Mouse (Mus musculus) right cerebral cortex, adult 18-20 months (tissue): Measurements from ENCODE around the gene Sp140.
"Not testable (repeated sequence)": the region's sequence is repeated elsewhere in the genome, so short reads cannot be mapped to it uniquely, and the experiment has no call there.

Source experiments
- DNase-seq: peaks from one replicate; pipeline ENCODE4 v3.0.0; 2022; ENCODE audit warnings: mixed read lengths

Sp140 gene

DNA sequence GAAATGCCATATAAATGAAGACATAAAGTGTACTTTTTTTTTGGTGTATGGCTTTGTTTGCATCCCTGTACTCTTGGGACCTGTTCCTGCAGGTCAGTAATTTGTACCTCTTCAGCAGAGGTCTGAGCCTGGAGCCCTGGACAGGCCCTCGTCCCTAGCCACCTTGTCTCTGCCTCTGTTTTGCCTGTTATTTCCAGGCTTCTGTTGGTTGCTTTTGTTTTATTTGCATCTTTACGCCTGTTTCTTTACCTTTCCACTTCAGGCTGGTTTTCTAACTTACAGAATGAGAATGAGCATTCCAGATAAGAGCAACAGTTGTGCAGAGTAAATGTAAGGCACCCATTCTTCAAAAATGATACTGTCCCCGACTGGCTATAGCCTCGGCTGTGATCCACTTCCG is at the start of gene Sp140:
Sp140 (plus strand) TSS at position 301 of the 400 bp plus-strand sequence.
- DNase-seq, result not testable (repeated sequence)

DNA sequence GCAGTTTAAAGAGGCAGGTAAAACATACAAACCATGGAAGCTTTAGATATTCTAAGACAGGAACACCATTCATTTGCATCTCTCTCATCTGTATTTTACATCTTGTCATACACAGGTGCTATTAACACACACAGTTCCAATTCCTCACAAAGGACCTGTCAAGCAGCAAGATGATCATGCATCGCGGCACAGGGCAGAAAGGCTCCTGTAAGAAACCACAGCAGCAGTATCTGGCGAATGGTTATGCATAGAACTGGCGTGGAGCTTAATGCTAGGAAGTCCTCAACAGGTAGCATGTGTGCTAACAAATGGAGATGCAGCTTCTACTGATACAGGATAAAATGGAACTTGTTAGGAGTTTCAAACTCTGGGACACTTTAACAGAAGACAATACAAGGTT is 44.9 kb upstream of the Sp140 start:
- DNase-seq, result peak; percentile 4

DNA sequence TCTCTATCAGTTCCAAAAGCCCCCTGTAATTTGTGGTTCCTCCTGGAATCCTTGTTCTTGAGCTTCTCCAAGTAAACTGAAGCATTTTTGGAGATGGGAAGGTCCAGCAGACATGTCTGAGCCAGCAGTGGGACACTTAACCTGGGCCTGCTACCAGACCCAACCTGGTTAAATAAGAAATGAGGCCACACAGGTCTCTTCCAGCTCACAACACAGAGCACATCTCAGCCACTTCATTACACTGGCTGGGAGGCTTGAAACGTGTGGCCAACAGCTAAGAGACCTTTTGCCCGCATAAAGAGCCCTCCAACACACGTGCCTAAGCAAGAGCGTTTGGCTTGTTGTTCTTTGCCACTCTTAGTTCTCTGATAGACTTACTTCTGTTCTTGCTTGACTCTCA is 26.6 kb upstream of the Sp140 start:
- DNase-seq, result not testable (repeated sequence)

DNA sequence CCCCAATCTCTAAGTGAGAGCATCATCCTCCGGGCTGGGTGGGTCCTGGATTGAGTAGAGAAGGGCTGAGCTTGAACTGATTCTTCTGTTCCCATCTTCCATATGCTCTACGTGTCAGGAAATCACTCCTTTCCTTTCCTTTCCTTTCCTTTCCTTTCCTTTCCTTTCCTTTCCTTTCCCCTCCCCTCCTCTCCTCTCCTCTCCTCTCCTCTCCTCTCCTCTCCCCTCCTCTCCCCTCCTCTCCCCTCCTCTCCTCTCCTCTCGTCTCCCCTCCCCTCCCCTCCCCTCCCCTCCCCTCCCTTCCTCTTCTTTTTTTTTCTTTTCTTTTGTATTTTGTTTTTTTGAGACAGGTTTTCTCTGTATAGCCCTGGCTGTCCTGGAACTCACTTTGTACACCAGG is 24.8 kb upstream of the Sp140 start, which contains the start of gene G530012D18Rik:
G530012D18Rik (plus strand) TSS at position 301 of the 400 bp plus-strand sequence.
- not testable (repeated sequence) for DNase-seq

DNA sequence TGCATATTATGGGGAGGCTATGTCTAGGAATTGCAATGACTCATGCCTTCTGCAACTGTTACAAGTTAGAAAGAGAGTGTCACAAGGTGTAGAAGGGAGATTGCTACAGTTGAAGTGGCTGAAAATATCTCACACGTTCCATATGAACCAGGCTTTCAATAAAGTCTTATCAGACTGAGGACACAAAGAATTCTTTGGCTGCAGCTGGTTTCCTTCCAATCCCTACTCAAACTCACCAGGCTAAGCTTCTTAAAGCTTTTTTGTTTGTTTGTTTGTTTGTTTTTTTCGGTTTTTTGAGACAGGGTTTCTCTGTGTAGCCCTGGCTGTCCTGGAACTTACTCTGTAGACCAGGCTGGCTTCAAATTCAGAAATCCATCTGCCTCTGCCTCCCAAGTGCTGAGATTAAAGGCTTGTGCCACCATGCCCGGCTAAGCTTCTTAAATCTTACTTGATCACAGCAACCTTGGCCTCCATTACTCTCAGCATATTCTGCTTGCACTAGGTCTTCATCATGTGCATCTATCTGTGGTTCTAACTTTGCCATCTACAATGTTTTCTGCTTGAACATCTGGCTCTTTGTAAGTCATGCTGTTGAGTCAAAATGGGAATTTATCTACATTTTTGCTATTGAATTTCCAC is 21.7 kb upstream of the Sp140 start:
- not testable (repeated sequence) for DNase-seq

DNA sequence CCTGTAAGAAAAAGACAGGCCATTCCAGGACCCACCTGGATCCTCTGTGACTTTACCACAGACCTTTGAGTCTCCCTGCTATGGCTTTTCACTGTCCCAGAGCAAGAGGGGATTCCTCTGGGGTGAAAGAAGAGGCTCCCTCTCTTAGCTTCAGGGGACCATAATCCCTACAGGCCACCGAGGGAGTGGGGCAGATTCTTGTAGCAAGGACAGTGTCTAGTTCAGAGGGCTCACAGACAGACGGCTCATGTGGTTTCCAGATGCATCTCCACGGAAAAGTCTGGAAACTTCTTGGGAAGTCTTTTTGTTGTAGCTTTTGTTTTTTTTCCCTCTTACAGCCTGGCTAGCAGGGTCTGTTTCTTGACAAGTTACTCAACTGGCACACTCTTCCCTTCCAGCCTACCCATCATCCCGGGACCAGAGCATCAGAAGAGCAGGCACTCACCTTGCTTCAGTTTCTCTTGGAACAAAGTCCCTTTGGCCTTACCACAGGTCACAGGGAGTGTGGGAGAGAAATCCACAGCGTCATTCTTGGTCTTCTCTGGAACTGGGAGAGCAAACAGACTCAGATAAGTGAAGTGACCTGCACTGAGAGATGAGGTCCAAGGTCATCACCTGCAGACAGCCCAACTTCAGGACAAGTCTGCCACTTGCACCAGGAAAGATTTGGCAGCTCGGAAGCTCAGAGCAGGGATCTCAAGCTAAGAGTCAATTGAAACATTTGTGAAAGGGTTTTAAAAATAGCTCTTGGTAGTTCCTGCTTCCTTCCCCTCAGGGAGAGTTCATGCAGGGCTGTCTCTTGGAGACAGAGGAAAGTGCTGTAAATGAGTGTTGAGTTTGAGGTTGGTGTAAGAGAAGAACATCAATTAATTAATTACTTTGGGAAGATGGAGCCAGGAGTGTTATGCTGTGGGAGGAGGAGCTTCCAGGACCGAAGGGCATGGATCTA is 20.7 kb upstream of the Sp140 start:
- not testable (repeated sequence) for DNase-seq

DNA sequence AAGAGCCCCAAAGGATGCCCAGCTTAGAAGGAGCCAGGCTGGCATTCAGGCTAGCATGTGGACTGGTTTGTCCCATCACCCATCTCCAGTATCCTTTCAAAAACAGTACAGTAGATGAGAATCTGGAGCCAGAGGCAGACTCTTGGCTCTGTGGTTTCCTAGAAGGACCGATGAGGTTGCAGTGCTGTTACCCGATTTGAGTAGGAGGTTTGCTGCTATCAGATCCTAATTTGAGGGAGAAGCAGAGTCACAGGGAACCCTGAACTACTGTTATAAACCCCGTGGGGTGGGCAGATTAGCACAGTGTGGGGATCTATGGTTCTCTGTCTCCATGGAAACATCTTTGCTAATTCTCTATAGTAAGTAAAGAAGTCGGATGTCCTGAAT is 20.0 kb upstream of the Sp140 start:
- not testable (repeated sequence) for DNase-seq

DNA sequence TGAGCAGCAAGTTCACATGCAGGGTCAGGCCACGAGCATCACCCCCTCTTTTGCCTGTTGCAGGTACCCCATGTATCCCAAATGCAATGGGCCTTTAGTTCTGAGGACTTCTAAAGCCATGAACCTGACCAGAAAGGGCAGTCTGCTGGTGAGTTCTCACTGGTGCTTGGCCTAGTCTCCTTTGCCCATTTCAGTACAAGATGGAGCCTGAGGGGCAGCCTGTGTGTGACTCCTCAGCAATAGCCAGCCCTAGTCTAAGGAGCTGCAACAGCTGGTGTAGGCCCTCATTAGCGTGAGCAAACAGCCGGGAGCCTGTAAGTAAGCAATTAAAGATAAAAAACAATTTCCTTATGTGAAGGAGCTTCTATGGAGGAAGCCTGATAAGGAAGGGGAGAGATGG is 19.6 kb upstream of the Sp140 start:
- not testable (repeated sequence) for DNase-seq

DNA sequence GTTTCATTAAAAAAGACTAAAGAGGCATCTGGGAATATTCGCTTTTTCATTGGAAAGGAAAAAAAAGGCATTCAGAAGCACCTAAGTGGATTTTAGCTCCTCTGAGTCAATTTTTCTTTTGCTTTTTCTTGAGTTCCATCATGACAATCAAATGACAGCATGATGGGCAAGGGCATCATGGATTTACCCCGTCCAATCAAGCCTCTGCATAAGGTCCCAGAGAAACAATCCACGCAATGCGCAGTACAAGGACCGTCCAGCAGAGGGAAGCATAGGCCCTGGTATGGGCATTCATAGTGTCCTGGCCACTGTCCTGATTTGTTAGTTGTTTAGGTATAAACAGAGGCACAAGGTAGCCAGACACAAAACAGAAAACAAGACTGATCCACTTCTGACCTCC is 18.7 kb upstream of the Sp140 start:
- DNase-seq, result not testable (repeated sequence)

DNA sequence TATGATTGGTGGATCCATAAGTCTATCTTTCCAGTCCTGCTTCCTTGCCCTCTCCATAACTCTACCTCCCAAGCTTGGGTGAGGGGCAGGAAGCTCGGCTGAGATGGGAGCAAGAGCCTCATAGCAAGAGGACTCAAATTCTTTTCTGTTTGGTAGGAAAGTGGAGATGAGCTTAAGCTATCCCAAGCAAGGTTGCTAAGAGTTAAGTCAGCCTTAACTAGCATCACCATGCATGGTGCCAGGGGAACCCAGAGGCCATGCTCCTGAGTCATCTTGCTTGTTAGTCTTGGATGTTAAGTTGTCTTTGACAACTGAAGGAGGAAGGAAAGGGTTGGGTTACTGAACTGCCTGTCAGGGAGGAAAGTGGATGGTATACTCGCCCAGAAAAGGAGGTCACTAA is 11.5 kb upstream of the Sp140 start:
- not testable (repeated sequence) for DNase-seq

DNA sequence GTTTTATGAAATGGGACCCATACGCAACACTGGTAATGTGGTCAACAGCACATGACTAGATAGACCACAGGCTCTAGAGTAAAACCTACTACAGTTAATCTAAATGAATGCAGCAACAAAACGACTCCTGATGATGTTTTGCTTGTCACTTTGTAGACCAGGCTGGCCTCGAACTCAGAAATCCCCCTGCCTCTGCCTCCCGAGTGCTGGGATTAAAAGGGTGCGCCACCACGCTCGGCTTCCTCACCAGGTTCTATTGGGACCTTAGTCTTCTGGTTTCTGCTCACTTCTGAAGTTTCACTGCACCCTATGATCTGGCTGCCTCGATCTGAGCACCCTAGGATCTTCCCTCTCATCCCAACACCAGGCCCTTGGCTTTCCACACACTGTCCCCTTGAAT is 7.7 kb upstream of the Sp140 start:
- not testable (repeated sequence) for DNase-seq

DNA sequence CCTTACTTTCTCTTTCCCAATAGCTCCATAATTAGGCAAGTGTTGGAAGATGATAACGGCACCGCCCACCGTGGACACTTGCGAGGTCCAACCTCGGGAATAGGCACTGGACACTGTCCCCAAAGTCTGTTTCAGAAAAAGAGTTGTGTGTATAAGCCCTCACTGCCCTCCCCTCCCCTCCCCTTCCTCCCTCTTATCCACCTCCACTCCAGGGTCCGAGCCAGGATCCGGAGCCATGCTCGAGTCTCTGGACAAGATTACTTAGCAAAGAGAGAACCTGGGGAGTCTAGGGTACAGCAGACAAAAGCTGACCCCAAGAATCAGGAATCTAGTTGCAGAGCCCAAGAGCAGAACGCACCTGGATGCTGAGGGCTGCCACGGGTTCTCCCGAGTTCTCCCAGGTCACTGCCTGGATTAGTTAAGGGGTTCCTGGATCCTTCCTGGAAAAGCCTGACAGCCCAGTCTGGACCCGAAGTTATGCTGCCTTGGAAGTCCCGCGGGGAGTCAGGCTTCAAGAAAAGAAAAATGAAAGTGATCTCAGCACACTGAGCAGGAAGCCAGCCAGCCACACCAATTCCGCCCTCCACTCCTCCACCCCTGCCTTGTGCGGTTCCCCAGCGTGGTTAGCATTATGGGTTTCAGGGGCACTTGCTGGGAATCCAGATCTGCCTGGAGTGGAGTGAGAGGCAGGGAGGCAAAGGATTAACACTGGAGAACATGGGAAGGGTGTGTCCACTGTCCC is 1.7 kb upstream of the Sp140 start, which contains the start of gene Sp110:
Sp110 (minus strand) TSS at position 547 of the 742 bp plus-strand sequence.
- not testable (repeated sequence) for DNase-seq

DNA sequence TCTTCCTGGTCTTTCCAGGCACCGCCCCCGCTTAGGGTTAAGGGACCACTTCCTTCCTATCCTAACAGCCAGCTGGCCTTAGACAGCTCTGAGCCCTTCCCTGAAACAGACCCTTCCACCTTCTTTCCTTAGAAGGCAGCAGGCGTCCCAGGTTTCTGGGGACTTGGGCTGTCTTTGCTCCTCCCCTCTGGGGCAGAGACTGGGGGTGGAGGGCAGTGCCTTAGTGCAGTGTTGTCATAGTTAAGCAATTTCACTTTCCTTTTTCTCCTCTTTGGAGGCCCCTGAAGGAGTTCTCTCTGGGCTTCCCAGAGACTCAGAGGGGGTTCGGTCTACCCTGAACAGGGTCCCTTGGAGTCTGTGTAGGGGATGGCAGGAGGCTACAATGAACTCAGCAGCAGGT is 616 bp downstream of the Sp140 start:
- DNase-seq, result not testable (repeated sequence)

DNA sequence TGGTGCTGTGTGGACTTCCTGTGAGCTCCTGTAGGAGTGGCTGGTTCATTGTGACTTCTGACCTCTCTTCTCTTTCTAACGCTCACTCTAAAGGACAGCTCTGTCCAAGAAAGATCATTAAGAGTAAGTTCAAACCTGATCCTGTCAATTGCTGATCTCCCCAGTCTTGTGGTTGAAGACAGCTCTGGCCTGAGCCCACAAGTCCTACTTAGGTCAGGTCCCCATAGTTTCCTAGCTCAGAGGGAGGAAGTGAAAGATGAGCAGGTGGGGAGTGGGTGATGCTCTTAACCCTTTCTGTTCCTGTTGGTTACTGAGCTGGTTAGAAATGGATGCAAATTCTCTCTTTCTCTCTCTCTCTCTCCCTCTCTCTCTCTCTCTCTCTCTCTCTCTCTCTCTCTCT is 4.2 kb downstream of the Sp140 start:
- DNase-seq, result not testable (repeated sequence)

DNA sequence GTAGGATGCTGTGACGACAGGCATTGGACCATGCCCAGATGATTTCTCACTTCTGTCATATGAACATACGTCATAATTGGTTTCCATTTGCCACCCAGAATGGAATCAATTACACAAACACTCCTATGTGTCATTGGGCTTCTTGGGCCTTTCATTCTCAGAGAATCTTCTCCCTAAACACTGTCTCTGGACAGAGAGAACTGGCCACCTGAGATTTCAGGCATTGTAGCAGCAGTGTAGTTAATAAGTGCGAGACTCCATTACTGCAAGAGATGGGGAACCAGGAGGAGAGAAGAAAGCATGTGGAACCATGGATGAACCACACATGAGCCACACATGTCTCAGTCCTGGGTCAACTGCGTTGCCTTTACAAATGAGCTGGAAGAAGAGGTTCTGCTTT is 8.2 kb downstream of the Sp140 start:
- not testable (repeated sequence) for DNase-seq

DNA sequence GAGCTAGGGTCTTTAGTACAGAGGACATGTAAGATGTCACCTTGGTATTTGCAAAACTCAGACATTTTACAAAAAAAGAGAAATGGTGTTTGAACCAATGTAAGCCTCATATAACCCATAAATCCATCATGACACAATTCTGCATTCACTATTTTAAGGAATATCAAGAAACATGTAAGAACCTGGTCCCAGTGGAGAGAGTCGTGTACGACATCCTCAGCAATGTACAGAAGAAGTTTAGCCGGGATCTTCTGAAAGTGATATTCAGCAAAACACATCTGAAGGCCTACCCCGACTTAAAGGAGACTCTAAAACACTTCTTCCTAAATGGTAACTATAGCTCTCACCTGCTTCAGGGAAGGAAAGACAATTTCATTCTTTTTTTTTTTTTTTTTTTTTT is 10.4 kb downstream of the Sp140 start:
- DNase-seq, result not testable (repeated sequence)

DNA sequence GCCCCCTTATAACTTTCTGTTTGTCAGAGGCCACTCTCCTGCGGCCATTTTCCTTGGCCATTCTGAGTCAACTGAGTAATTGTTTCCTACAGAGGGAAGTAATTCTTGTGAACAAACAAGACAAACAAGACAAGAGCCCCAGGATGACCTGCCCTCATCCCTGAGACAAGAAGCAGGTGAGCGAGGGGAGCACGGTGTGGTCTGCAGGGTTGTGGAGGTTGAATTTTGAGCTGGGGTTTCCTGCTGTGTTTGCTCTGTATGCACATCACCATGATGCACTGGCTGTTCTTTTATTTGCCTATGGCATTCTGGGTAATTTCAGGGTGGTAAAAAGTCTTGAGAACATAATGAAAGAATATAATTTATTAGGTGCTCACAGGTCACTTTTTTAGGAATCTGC is 14.9 kb downstream of the Sp140 start:
- DNase-seq, result not testable (repeated sequence)

DNA sequence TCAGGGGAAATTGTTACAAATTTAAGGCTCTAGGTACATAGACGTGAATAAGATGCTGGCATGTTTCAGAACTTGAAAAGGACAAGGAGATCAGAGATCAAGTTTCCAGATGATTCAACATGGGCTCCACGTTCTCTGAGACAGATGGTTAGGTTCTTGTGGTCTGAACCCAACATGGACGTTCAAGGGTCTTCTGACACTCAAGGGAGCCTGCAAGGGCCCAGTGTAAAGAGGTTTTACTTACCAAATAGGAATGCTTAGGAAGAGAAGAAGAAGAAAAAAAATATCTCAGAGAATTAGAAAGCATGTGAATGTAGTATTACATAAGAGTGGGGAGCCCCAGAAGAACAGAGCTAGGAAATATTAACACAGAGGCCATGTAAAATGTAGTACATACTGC is 15.6 kb downstream of the Sp140 start:
- not testable (repeated sequence) for DNase-seq

DNA sequence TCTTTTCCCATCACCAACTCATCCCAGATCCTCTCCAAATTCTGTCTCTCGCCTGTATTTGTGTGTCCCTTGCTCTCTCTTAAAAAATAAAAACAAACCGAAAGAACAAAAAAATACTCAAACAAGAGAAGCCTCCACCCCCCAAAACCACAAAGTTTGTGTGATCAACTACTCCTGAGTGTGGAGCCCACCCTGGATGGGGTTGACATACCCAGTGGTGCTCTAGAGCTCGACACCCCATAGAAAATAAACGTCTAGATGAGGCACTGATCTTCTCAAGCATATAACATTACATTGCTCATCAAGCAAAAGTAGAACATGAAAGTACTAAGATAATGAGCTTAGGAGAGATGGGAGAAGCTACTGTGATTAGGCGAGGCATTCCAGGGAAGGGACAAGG is 17.0 kb downstream of the Sp140 start:
- not testable (repeated sequence) for DNase-seq

DNA sequence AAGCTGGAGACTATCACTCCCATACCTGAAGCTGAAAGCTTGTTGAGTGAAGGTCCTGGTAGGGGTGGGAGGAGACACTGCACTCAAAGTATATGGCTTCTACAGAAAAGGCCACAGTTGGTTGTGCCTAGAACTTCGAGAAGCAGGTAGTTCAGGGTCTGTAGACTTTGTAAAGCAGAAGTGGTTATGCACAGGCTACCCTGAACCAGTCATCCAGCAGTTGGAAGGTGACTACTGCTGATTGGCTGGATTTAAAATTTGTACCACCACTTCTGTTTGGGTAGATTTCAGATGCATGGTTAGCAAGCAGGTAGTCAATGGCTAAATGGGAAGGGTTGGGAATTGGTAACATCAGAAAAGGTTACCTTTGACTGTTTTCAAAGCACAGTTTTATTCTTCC is 18.5 kb downstream of the Sp140 start:
- DNase-seq, result not testable (repeated sequence)

DNA sequence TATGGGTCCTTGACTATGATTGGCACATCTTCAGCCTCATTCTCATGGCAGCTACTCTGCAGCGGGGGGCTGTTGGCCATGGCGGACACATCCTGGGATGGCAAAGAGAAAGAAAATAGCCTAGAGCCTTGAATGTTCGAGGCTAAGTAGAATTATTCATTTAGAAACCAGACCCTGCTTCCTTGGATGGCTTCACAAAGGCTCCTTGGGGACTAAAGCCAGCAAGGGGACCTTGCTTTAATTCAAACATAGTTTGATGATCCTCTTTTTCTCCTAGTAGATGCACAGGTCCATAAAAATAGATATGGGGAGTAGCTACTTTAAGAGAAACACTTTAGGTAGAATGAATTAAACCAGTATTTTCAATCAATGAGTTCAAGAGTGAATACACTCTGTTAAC is 36.8 kb downstream of the Sp140 start:
- DNase-seq, result not testable (repeated sequence)

DNA sequence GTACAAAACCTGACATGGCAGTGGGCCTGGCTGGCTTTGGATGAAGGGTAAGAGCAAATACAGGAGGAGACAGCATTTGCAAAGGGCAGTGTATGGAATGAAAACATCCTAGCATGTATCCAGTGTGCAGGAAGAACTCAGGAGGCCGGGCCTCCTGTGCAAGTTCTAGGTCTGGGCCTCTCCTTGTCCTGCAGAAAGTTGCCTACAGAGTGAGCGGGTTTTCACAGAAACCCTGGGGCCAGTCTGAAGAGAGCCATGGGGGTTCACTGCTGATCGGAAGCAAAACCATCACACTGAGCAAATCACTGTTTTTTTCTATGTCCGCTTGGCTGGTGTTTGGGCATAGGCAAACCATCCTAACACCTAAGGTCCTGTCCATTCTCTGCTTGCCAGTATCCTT is 38.0 kb downstream of the Sp140 start:
- DNase-seq, result not testable (repeated sequence)

DNA sequence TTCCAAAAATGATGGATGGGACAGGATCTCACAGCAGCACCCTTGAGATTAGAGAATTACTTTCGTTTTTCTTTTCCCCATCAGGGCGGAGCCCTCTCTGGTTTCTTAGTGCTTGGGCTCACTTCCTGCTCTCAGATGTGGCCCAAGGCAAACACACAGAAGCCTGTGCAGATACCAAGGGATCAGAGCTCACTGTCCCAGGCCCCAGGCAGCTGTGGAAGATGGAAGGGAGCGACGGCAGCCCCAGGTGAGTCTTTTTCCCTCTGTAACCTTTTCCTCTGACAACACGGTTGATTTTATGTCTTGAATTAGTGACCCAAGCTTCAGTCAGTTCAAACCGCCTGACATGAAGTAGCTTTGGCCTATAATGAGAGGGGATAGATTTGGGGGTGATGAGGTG is 49.7 kb downstream of the Sp140 start, which contains the start of gene Sp100:
Sp100 (plus strand) TSS at position 108 of the 400 bp plus-strand sequence.
- DNase-seq, result not testable (repeated sequence)
